Mouse (Mus musculus) hindbrain, embryonic 16.5 days (tissue): Measurements from ENCODE around the gene Alkbh2. TPM values are rescaled to one million over a fixed set of nuclear protein-coding genes. Genes with fewer than 3 reads are reported as not detected.
A peak's percentile ranks its signal among the peaks of the same experiment; 100 is the strongest.

Experiments used
- ATAC-seq: fragments of 200-750 bp; cut with Nextera tagmentation; 2 replicates; pipeline ENCODE4 v1.8.0; 2017; ENCODE audit warnings: moderate TSS enrichment, moderate library complexity
- H3K27ac ChIP-seq: fragments of 300-500 bp; sonication (generic); 2 replicates; pipeline ENCODE4 v1.5.1; 2014; ENCODE audit warnings: low read depth, mild to moderate bottlenecking, control low read depth, low read length, moderate library complexity
- H3K27me3 ChIP-seq: fragments of 300-500 bp; sonication (generic); replicated peaks from 2 replicates; pipeline ENCODE4 v1.6.1; 2014; ENCODE audit warnings: low read length; ENCODE audit not compliant: control insufficient read depth, insufficient read depth
- H3K36me3 ChIP-seq: fragments of 300-500 bp; sonication (generic); 2 replicates; pipeline ENCODE4 v1.6.1; 2014; ENCODE audit warnings: mild to moderate bottlenecking, low read length, moderate library complexity, mixed read lengths; ENCODE audit not compliant: control insufficient read depth, insufficient read depth
- H3K4me1 ChIP-seq: fragments of 300-500 bp; sonication (generic); 2 replicates; pipeline ENCODE4 v1.6.1; 2014; ENCODE audit warnings: low read depth, low read length; ENCODE audit not compliant: control insufficient read depth, insufficient read depth
- H3K4me2 ChIP-seq: fragments of 300-500 bp; sonication (generic); 2 replicates; pipeline ENCODE4 v1.6.1; 2014; ENCODE audit warnings: mild to moderate bottlenecking, low read length, control low read depth, moderate library complexity
- H3K4me3 ChIP-seq: fragments of 300-500 bp; sonication (generic); 2 replicates; pipeline ENCODE4 v1.5.1; 2014; ENCODE audit warnings: mild to moderate bottlenecking, low read length, control low read depth, moderate library complexity
- H3K9ac ChIP-seq: fragments of 300-500 bp; sonication (generic); 2 replicates; pipeline ENCODE4 v1.6.1; 2014; ENCODE audit warnings: low read depth, mild to moderate bottlenecking, control low read depth, low read length, moderate library complexity
- H3K9me3 ChIP-seq: fragments of 300-500 bp; sonication (generic); 2 replicates; pipeline ENCODE4 v1.6.1; 2014; ENCODE audit warnings: mild to moderate bottlenecking, low read length, moderate library complexity; ENCODE audit not compliant: control insufficient read depth
- WGBS: fragments of 180-500 bp; shearing (Covaris S2); extraction: QIAGEN DNeasy Blood & Tissue Kit; methylation state at CpG from one replicate; pipeline ENCODE4 v1.1.7; 2014; 5-methylcytosine and 5-hydroxymethylcytosine counted together
- polyA plus RNA-seq: library from polyadenylated mRNA; unstranded; fragments of >200 nt; fragmentation: Nextera tagmentation; extraction: Ambion mirVana; gene quantifications from 2 replicates; pipeline ENCODE4 v1.2.1, GENCODE M21; 2015

Gene Alkbh2
- polyA plus RNA-seq, result 4.9 and 6.4 TPM in 2 replicates

DNA sequence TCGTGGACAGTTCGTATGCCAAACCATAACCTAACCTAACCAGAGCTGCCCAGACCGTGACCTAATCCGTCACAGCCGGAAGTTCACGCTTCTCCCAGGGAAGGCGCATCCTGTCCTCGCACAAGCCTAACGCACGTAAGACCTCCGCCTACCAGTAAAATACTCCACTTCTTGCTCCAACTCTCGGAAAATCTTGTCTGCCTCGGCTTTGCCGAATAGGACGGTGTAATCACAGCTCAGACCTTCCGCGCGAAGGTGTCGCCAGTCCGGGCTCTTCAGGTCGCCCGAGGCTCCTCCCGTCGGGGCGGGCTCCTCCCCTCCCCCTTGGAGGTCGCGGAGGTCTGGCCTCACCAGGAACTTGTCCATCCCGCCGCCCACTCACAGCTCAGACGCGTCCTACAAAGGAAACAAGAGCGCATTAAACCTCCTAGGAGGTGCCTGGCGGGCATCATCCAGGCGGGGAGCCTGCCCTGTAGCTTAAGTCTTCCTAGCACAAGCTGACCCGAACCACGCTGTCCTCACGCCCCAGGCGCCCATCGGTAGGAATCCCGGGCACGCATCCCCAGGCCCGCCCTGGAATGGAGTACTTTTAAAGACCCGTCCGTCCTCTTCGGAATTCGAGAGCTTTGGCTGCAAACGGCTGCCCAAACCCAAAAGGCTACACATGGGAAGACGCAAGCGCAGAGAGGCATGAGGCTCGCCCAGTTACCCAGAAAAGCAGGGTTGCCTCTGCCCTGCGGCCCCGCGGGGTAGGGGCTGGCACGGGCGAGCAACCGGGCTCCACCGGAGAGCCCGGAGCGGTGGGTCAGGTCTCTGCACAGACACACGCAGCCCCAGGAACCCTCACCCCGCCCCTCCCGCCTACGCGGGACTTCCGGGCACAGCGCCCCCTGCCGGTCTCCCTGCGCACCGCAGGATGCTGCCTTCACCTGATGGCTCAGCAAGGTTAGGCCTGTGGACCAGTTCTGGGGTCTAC, at the start of gene Alkbh2:
Gene Alkbh2, minus strand, starts transcription at position 845 of the 976 bp plus-strand sequence.
- Histone ChIP-seq H3K27me3 (no peaks in the 10 kb centered on the region), H3K4me2 (peak within 1 kb of the TSS; percentile 86), H3K9ac (peak within 1 kb of the TSS; percentile 64), H3K36me3 (peaks cover 15% of the 10 kb centered on the region), H3K9me3 (no peaks in the 10 kb centered on the region), H3K27ac (peak within 1 kb of the TSS; percentile 79), H3K4me1 (peaks cover 19% of the 10 kb centered on the region), H3K4me3 (peak within 1 kb of the TSS; percentile 59)
- ATAC-seq, result 0 out of 2 replicates have a peak, but pooled peaks have one; percentile 10
- WGBS, result under 1% methylated on average over 68 of the region's 69 CpGs

- Histone ChIP-seq H3K27ac (no peak overlapping the region), H3K4me1 (peaks cover 8% of the 10 kb centered on the region), H3K4me2 (peak overlapping the region; percentile 66; the same call in 1 of the 2 replicates), H3K36me3 (no peaks in the 10 kb centered on the region), H3K4me3 (no peak overlapping the region), H3K9ac (no peak overlapping the region), H3K9me3 (no peaks in the 10 kb centered on the region), H3K27me3 (peaks cover 7% of the 10 kb centered on the region)
- WGBS, result 59% methylated on average over 8 of the region's 8 CpGs
- ATAC-seq, result no peak
These were observed 48.8 kb upstream of the Alkbh2 start for GRCm38 (mm10) chr5:114176548-114177400.

DNA sequence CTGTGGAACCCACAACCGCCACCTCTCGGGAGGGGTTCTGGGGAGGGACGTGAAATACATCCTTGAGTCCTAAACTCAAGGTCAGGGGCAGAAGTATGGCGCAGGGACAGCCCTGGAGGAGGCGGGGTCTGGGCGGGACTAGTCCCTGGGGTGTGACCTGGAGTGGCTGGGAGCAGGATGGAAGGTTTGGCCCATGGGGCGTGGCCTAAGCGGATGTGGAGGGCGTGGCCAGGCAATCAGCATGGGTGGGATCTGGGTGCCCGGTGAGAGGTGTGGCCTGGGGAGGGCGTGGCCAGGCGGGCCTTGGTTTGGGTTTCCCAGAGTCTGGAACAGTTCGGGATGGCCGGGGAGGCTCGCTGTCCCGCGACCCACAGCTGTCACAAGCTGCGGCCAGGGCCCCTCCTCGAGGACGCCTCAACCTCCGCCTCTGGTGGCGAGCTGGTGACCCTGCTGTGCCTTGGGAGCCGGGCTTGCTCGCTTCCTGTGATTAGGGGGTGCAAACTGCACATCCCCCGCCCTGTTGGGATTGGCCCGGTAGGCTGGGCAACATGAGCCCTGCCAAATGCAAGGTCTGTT, 47.7 kb upstream of the Alkbh2 start:
- Histone ChIP-seq H3K4me1 (peaks cover 8% of the 10 kb centered on the region), H3K36me3 (no peaks in the 10 kb centered on the region), H3K4me3 (peak overlapping the region; percentile 45), H3K9ac (peak overlapping the region; percentile 58), H3K9me3 (no peaks in the 10 kb centered on the region), H3K27ac (no peak overlapping the region), H3K27me3 (peaks cover 7% of the 10 kb centered on the region), H3K4me2 (peak overlapping the region; percentile 66)
- peak; percentile 84 for ATAC-seq
- WGBS, result 1% methylated on average over 26 of the region's 26 CpGs

GRCm38 (mm10) chr5:114174639-114175038, 46.6 kb upstream of the Alkbh2 start:
- peaks cover 8% of the 10 kb centered on the region for H3K4me1 ChIP-seq
- ATAC-seq, result no peak
- no peak overlapping the region for H3K4me3 ChIP-seq
- no peak overlapping the region for H3K9ac ChIP-seq
- peaks cover 7% of the 10 kb centered on the region for H3K27me3 ChIP-seq
- peak overlapping the region; percentile 10; the same call in 1 of the 2 replicates for H3K4me2 ChIP-seq
- H3K36me3 ChIP-seq, result no peaks in the 10 kb centered on the region
- no peak overlapping the region for H3K27ac ChIP-seq
- 15% methylated on average over 16 of the region's 16 CpGs for WGBS
- no peaks in the 10 kb centered on the region for H3K9me3 ChIP-seq

DNA sequence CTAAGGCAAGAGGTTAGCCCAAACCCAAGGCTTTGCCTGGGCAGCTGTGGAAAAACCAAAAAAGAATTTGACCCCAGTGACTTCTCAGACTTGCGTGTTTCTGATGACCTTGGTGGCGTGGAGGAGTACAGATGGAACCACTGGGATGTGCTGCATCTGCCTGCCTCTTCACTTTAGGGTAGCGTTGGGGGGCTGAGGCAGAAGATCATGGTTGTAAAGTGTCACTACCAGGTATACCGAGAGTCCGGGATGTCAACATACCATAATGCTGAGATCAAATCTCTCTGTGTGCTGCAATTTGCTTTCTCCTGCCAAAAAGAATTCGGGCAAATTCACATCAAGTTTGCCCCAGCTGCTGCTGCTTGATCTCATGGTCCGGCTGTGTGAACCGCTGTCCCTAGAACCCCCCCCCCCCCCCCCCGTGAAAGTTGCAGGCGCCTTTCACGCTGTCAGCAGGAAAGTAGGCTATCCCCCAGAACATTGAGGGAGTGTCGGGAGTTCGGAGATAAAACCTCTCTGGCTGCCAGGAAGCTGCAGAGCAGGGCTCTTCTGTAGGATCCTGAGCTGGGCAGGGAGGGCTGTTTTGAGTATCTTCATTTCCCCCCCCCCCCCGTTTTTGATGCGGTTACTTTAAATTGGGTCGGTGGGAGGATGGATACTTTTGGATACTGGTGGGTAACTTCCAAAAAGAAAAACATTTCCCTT, 46.0 kb upstream of the Alkbh2 start:
- Histone ChIP-seq H3K36me3 (no peaks in the 10 kb centered on the region), H3K27me3 (peaks cover 7% of the 10 kb centered on the region), H3K4me3 (no peak overlapping the region), H3K9ac (no peak overlapping the region), H3K27ac (no peak overlapping the region), H3K9me3 (no peaks in the 10 kb centered on the region), H3K4me2 (peak overlapping the region; percentile 10; the same call in 1 of the 2 replicates), H3K4me1 (peaks cover 8% of the 10 kb centered on the region)
- WGBS, result 37% methylated on average over 14 of the region's 16 CpGs
- no peak for ATAC-seq

GRCm38 (mm10) chr5:114173458-114173857, 45.4 kb upstream of the Alkbh2 start:
- H3K27me3 ChIP-seq, result peaks cover 7% of the 10 kb centered on the region
- no peak overlapping the region for H3K4me2 ChIP-seq
- H3K9me3 ChIP-seq, result no peaks in the 10 kb centered on the region
- H3K4me1 ChIP-seq, result peaks cover 8% of the 10 kb centered on the region
- ATAC-seq, result no peak
- no peak overlapping the region for H3K27ac ChIP-seq
- H3K4me3 ChIP-seq, result no peak overlapping the region
- no peak overlapping the region for H3K9ac ChIP-seq
- no peaks in the 10 kb centered on the region for H3K36me3 ChIP-seq
- WGBS, result 79% methylated on average over 7 of the region's 7 CpGs

DNA sequence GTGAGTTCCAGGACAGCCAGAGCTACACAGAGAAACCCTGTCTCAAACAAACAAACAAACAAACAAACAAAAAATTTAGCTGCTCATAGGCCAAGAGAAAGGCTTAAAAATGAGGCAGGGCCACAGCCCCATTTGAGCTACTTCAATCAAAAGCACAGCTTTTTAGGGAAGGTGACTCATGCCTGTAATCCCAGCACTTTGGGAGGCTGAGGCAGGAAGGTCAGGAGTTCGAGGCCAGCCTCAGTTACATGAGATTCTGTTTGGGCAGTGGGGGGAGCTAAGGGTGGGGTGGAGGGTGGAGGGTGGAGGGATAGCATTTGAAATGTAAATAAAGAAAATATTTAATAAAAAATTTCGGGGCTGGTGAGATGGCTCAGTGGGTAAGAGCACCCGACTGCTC, 44.9 kb upstream of the Alkbh2 start:
- peaks cover 7% of the 10 kb centered on the region for H3K27me3 ChIP-seq
- no peaks in the 10 kb centered on the region for H3K36me3 ChIP-seq
- no peaks in the 10 kb centered on the region for H3K9me3 ChIP-seq
- 92% methylated on average over 3 of the region's 3 CpGs for WGBS
- H3K27ac ChIP-seq, result no peak overlapping the region
- H3K4me1 ChIP-seq, result peaks cover 8% of the 10 kb centered on the region
- no peak overlapping the region for H3K4me2 ChIP-seq
- H3K9ac ChIP-seq, result no peak overlapping the region
- ATAC-seq, result no peak
- H3K4me3 ChIP-seq, result no peak overlapping the region

DNA sequence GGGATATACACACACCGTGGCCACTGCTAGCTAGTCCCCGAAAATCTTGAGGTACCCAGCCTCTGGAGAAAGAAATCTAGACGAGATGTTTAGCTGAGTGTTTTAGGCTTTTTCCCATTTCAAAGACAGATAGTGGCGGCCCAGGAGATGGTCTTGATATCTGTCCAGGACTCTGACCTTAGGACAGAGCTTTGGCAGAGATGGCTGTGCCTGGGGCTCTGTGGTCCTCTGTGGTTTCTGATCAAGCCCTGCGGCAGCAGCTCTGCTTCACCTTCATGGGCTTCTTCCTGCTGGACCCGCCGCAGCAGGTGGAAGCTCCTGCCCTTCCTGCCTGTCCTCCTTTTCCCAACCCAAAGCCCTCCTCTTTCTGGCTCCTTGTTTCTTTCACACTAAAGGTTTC, 42.3 kb upstream of the Alkbh2 start:
- WGBS, result 88% methylated on average over 7 of the region's 7 CpGs
- Histone ChIP-seq H3K27ac (no peak overlapping the region), H3K9me3 (no peaks in the 10 kb centered on the region), H3K36me3 (no peaks in the 10 kb centered on the region), H3K4me2 (no peak overlapping the region), H3K27me3 (peaks cover 3% of the 10 kb centered on the region), H3K4me3 (no peak overlapping the region), H3K4me1 (no peaks in the 10 kb centered on the region), H3K9ac (no peak overlapping the region)
- ATAC-seq, result no peak
